Mouse (Mus musculus) thymus, adult 2 months (tissue): ENCODE data around the gene Golgb1.

ENCODE experiments used
- CTCF ChIP-seq: fragments of 200-500 bp; IDR thresholded peaks from 2 replicates; pipeline ENCODE4 v1.5.1; 2012; ENCODE audit warnings: mild to moderate bottlenecking, control low read depth, low read length, moderate library complexity, borderline replicate concordance; ENCODE audit not compliant: control insufficient read depth, poor library complexity, insufficient read depth; ENCODE audit errors: extremely low read depth
- POLR2A ChIP-seq: fragments of 200-500 bp; IDR thresholded peaks from 2 replicates; pipeline ENCODE4 v1.6.1; 2012; ENCODE audit warnings: mild to moderate bottlenecking, low read length, control low read depth, moderate library complexity; ENCODE audit not compliant: control insufficient read depth, poor library complexity, insufficient read depth; ENCODE audit errors: extremely low read depth

GRCm38 (mm10) chr16:36828820-36829219 is 46.1 kb upstream of the Golgb1 start:
- no peak for TF ChIP-seq CTCF
- no peak for TF ChIP-seq POLR2A
